Mouse (Mus musculus): Measurements from ENCODE around the gene Gm20767.
"Not testable (repeated sequence)": the region's sequence is repeated elsewhere in the genome, so short reads cannot be mapped to it uniquely, and the experiment has no call there.

The Gm20767 gene

GRCm38 (mm10) chr13:120139946-120140345 is at the start of gene Gm20767:
Gene Gm20767, plus strand, starts transcription at chr13:120140246.
- not testable (repeated sequence) for DNase-seq (ENCODE audit: extremely low read depth, low read depth)

- not testable (repeated sequence) for DNase-seq (ENCODE audit: extremely low read depth, low read depth)
These were observed 47.1 kb upstream of the Gm20767 start for GRCm38 (mm10) chr13:120092950-120093349.

GRCm38 (mm10) chr13:120096241-120096937 is 43.7 kb upstream of the Gm20767 start:
- not testable (repeated sequence) for DNase-seq (ENCODE audit: extremely low read depth, low read depth)

GRCm38 (mm10) chr13:120096938-120097256 is 43.1 kb upstream of the Gm20767 start:
- not testable (repeated sequence) for DNase-seq (ENCODE audit: extremely low read depth, low read depth)

- DNase-seq (ENCODE audit: extremely low read depth, low read depth) = not testable (repeated sequence)
These were observed 40.7 kb upstream of the Gm20767 start for GRCm38 (mm10) chr13:120099327-120099726.

- DNase-seq (ENCODE audit: extremely low read depth, low read depth) = not testable (repeated sequence)
These were observed 33.5 kb upstream of the Gm20767 start for GRCm38 (mm10) chr13:120106504-120106903.

GRCm38 (mm10) chr13:120107000-120107399 is 33.0 kb upstream of the Gm20767 start:
- DNase-seq (ENCODE audit: extremely low read depth, low read depth) = not testable (repeated sequence)

GRCm38 (mm10) chr13:120142348-120142747 is 2.3 kb downstream of the Gm20767 start:
- DNase-seq (ENCODE audit: extremely low read depth, low read depth) = not testable (repeated sequence)

- DNase-seq (ENCODE audit: extremely low read depth, low read depth) = not testable (repeated sequence)
These were observed 9.8 kb downstream of the Gm20767 start for GRCm38 (mm10) chr13:120149660-120150407.

- DNase-seq (ENCODE audit: extremely low read depth, low read depth) = not testable (repeated sequence)
These were observed 10.5 kb downstream of the Gm20767 start for GRCm38 (mm10) chr13:120150589-120150988.

- DNase-seq (ENCODE audit: extremely low read depth, low read depth) = not testable (repeated sequence)
These were observed 28.3 kb downstream of the Gm20767 start for GRCm38 (mm10) chr13:120168301-120168700.

GRCm38 (mm10) chr13:120172133-120172532 is 32.1 kb downstream of the Gm20767 start, which contains the start of gene Gm21818:
Gene Gm21818, plus strand, starts transcription at chr13:120172433.
- DNase-seq (ENCODE audit: extremely low read depth, low read depth) = not testable (repeated sequence)

- not testable (repeated sequence) for DNase-seq (ENCODE audit: extremely low read depth, low read depth)
These were observed 56.3 kb downstream of the Gm20767 start for GRCm38 (mm10) chr13:120196189-120196821.

All from MEL-GATA-1-ER (cell line).